In the genomic region with DNA sequence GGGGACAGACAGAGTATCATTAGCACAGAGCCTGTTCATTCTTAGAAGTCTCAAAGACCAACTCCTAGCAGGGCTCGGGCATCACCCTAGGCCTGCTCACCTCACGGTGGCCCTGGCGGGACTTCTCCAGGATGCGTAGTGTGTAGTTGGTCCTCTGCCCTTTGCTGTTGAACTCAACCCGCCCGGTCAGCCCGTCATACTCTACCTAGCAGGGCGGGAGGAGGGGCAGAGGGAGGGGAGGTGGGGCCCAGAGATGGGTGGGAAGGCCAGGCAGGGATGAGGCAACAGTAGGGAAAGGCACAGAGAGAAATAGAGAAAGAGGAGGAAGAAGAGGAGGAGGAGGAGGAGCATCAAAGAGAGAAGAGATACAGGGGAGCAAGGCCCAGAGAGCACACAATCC, we compare ENCODE assay signal across 15 mouse cellular contexts.
"Had no signal": no experiment of that assay in that cellular context is flagged by ENCODE, and none has a peak within 500 bp of the region (broad histone marks: within the 10 kb centered on the region; RNA-seq: fewer than 3 reads in every experiment).

No protein-coding gene starts in this region.

- H3K27ac ChIP-seq: layer of hippocampus, adult 2 months; limb, embryonic 13.5 days; midbrain, embryonic 10.5 days; neural tube, embryonic 12.5 days had no signal

- H3K27me3 ChIP-seq: limb, embryonic 13.5 days; neural tube, embryonic 12.5 days had no signal

- H3K4me1 ChIP-seq: limb, embryonic 13.5 days; midbrain, embryonic 10.5 days; neural tube, embryonic 12.5 days had no signal

- ATAC-seq: inflammation-experienced regulatory T-cells, adult 6 months; lung, postnatal 0 days had no signal

- H3K4me3 ChIP-seq: layer of hippocampus, adult 2 months; limb, embryonic 13.5 days; midbrain, embryonic 10.5 days; myocyte; neural tube, embryonic 12.5 days had no signal

- H3K9me3 ChIP-seq: limb, embryonic 13.5 days; midbrain, embryonic 10.5 days; neural tube, embryonic 12.5 days had no signal

- H3K4me2 ChIP-seq: limb, embryonic 13.5 days; liver, embryonic 11.5 days; neural tube, embryonic 12.5 days had no signal

- H3K9ac ChIP-seq: limb, embryonic 13.5 days; neural tube, embryonic 12.5 days had no signal

- DNase-seq: left cerebral cortex, postnatal 4 days; lung, adult 18-20 months; lung, postnatal 36 days; retina, postnatal 1 day; right cerebral cortex, postnatal 4 days; spleen, adult 18-20 months; thymus, postnatal 36 days had no signal
